Mouse (Mus musculus): Measurements from ENCODE around the gene Gm39115. TPM values are rescaled to one million over a fixed set of nuclear protein-coding genes. Genes with fewer than 3 reads are reported as not detected.

The Gm39115 gene
- total and polyA plus RNA-seq, 3 experiments: not detected

GRCm38 (mm10) chr7:142088886-142089285 is 46.9 kb downstream of the Gm39115 start:
- dilution Hi-C loops (cut with MboI; ENCODE audit: extremely low pct_ligation_motif_present, extremely low pct_unique_long_range_greater_than_20kb, low sequenced_read_pairs): no loop called here
- H3K4me2 ChIP-seq (ENCODE audit: insufficient read depth, low read depth, poor library complexity, severe bottlenecking): no peak overlapping the region

GRCm38 (mm10) chr7:142087069-142087652 is 48.7 kb downstream of the Gm39115 start:
- dilution Hi-C loops (cut with MboI; ENCODE audit: extremely low pct_ligation_motif_present, extremely low pct_unique_long_range_greater_than_20kb, low sequenced_read_pairs): no loop called here
- Histone ChIP-seq H3K27me3 (replicated peaks) (peaks cover 58% of the 10 kb centered on the region), H3K4me1 (ENCODE audit: control insufficient read depth in 1 of 2, insufficient read depth in 2 of 2) (no peaks in the 10 kb centered on the region), H3K9ac (ENCODE audit: insufficient read depth, low read depth) (no peak overlapping the region), H3K27ac (ENCODE audit: insufficient read depth, low read depth) (no peak overlapping the region), H3K4me2 (ENCODE audit: insufficient read depth, low read depth, poor library complexity, severe bottlenecking) (no peak overlapping the region), H3K9me3 (replicated peaks; ENCODE audit: low read length) (no peaks in the 10 kb centered on the region), H3K79me2 (replicated peaks; ENCODE audit: control insufficient read depth, extremely low read depth, insufficient read depth, poor library complexity, severe bottlenecking) (no peaks in the 10 kb centered on the region), H3K4me3 (replicated peaks in 1 of 3; ENCODE audit: low read depth in 2 of 3, low read length in 2 of 3, poor library complexity in 1 of 3) (no peak overlapping the region), H3K36me3 (replicated peaks in 1 of 2; ENCODE audit: control insufficient read depth in 1 of 2, insufficient read depth in 1 of 2, low read length in 1 of 2) (peaks cover 13 to 28% of the 10 kb centered on the region in 2 experiments)
- no peak for DNase-seq (ENCODE audit: extremely low read depth)
- in situ Hi-C loops (cut with MboI; ENCODE audit: low pct_ligation_motif_present, low pct_unique_long_range_greater_than_20kb, low sequenced_read_pairs): no loop called here
- no peak for TF ChIP-seq MAX (IDR thresholded peaks at IDR 0.05; ENCODE audit: low read length)
- TF ChIP-seq CHD1 (IDR thresholded peaks at IDR 0.05; ENCODE audit: low read depth, low read length): no peak
- TF ChIP-seq TCF12 (IDR thresholded peaks at IDR 0.05; ENCODE audit: low read depth, low read length): no peak
- TF ChIP-seq USF1 (IDR thresholded peaks at IDR 0.05; ENCODE audit: low read depth, low read length): no peak
- TF ChIP-seq IRF4 (IDR thresholded peaks at IDR 0.05; ENCODE audit: low read depth, low read length): no peak
- no peak for TF ChIP-seq TBP (conservative IDR thresholded peaks at IDR 0.05; ENCODE audit: low read depth, low read length)
- no peak for TF ChIP-seq ELF1 (IDR thresholded peaks at IDR 0.05; ENCODE audit: low read depth, low read length)
- TF ChIP-seq E2F4 (IDR thresholded peaks at IDR 0.05; ENCODE audit: insufficient replicate concordance, low read depth, low read length): no peak

More at GRCm38 (mm10) chr7:142088886-142089285, 46.9 kb downstream of the Gm39115 start:
- TF ChIP-seq ZKSCAN1 (IDR thresholded peaks at IDR 0.05; ENCODE audit: borderline replicate concordance, low read depth, low read length) (no peak), PAX5 (IDR thresholded peaks at IDR 0.05; ENCODE audit: low read length) (no peak)
- peaks cover 2 to 14% of the 10 kb centered on the region in 2 experiments for H3K36me3 ChIP-seq (replicated peaks in 1 of 2; ENCODE audit: control insufficient read depth in 1 of 2, insufficient read depth in 1 of 2, low read length in 1 of 2)
- in situ Hi-C loops (cut with MboI; ENCODE audit: low pct_ligation_motif_present, low pct_unique_long_range_greater_than_20kb, low sequenced_read_pairs): no loop called here
- no peaks in the 10 kb centered on the region for H3K9me3 ChIP-seq (replicated peaks; ENCODE audit: low read length)
- H3K4me3 ChIP-seq (replicated peaks in 1 of 3; ENCODE audit: low read depth in 2 of 3, low read length in 2 of 3, poor library complexity in 1 of 3): no peak overlapping the region
- no peak overlapping the region for H3K9ac ChIP-seq (ENCODE audit: insufficient read depth, low read depth)
- H3K4me1 ChIP-seq (ENCODE audit: control insufficient read depth in 1 of 2, insufficient read depth in 2 of 2): peaks cover 3 to 5% of the 10 kb centered on the region in 2 experiments; a peak in 1 of 4 replicates
- no peak for DNase-seq (ENCODE audit: extremely low read depth)
- H3K27me3 ChIP-seq (replicated peaks): peaks cover 69% of the 10 kb centered on the region
- no peaks in the 10 kb centered on the region for H3K79me2 ChIP-seq (replicated peaks; ENCODE audit: control insufficient read depth, extremely low read depth, insufficient read depth, poor library complexity, severe bottlenecking)
- H3K27ac ChIP-seq (ENCODE audit: insufficient read depth, low read depth): no peak overlapping the region

- DNase-seq (ENCODE audit: extremely low read depth): no peak
- in situ Hi-C loops (cut with MboI; ENCODE audit: low pct_ligation_motif_present, low pct_unique_long_range_greater_than_20kb, low sequenced_read_pairs) (no loop called here), dilution Hi-C loops (cut with MboI; ENCODE audit: extremely low pct_ligation_motif_present, extremely low pct_unique_long_range_greater_than_20kb, low sequenced_read_pairs) (no loop called here)
- TF ChIP-seq KAT2A (IDR thresholded peaks at IDR 0.05; ENCODE audit: insufficient replicate concordance, low read length): no peak
- TF ChIP-seq USF2 (conservative IDR thresholded peaks at IDR 0.05; ENCODE audit: low read depth, low read length): no peak
- no peak for TF ChIP-seq RCOR1 (conservative IDR thresholded peaks at IDR 0.05; ENCODE audit: low read depth, low read length)
- no peak for TF ChIP-seq ZMIZ1 (IDR thresholded peaks at IDR 0.05; ENCODE audit: low read depth, low read length)
- TF ChIP-seq MEF2A (IDR thresholded peaks at IDR 0.05; ENCODE audit: borderline replicate concordance, low read depth, low read length): no peak
- Histone ChIP-seq H3K4me3 (replicated peaks in 1 of 3; ENCODE audit: low read depth in 2 of 3, low read length in 2 of 3, poor library complexity in 1 of 3) (no peak overlapping the region), H3K4me1 (ENCODE audit: control insufficient read depth in 1 of 2, insufficient read depth in 2 of 2) (no peaks in the 10 kb centered on the region), H3K27me3 (replicated peaks) (peaks cover 50% of the 10 kb centered on the region), H3K9me3 (replicated peaks; ENCODE audit: low read length) (no peaks in the 10 kb centered on the region), H3K79me2 (replicated peaks; ENCODE audit: control insufficient read depth, extremely low read depth, insufficient read depth, poor library complexity, severe bottlenecking) (no peaks in the 10 kb centered on the region), H3K4me2 (ENCODE audit: insufficient read depth, low read depth, poor library complexity, severe bottlenecking) (no peak overlapping the region), H3K27ac (ENCODE audit: insufficient read depth, low read depth) (no peak overlapping the region), H3K36me3 (replicated peaks in 1 of 2; ENCODE audit: control insufficient read depth in 1 of 2, insufficient read depth in 1 of 2, low read length in 1 of 2) (peaks cover 15 to 32% of the 10 kb centered on the region in 2 experiments), H3K9ac (ENCODE audit: insufficient read depth, low read depth) (no peak overlapping the region)
Measured at GRCm38 (mm10) chr7:142086159-142086905, 49.5 kb downstream of the Gm39115 start.
